Mouse (Mus musculus) MEL (cell line): Measurements from ENCODE around the gene 7420426K07Rik. TPM values are rescaled to one million over a fixed set of nuclear protein-coding genes. Genes with fewer than 3 reads are reported as not detected.

Experiments
- DNase-seq: peaks from one replicate; pipeline ENCODE4 v3.0.0; 2011; ENCODE audit warnings: low read depth, low spot score
- H3K27ac ChIP-seq: 2 replicates; pipeline ENCODE4 v1.5.1; 2012; ENCODE audit warnings: low read depth, mild to moderate bottlenecking, control low read depth, low read length, moderate library complexity; ENCODE audit not compliant: control insufficient read depth
- H3K27me3 ChIP-seq, 2 experiments: fragments of 150-350 bp in 1 of 2; sonication (generic) in 1 of 2; 2 replicates each; pipeline ENCODE4 v1.6.1; 2012; ENCODE audit warnings: low read length in 2 of 2, mild to moderate bottlenecking in 2 of 2, improper control_type of control experiment in 1 of 2, moderate library complexity in 1 of 2; ENCODE audit not compliant: insufficient read depth in 2 of 2, control insufficient read depth in 1 of 2
- H3K36me3 ChIP-seq, 2 experiments: 2 replicates each; pipeline ENCODE4 v1.6.1; 2012 to 2014; ENCODE audit warnings: low read length in 2 of 2, improper control_type of control experiment in 1 of 2, inconsistent platforms in 1 of 2, mild to moderate bottlenecking in 1 of 2; ENCODE audit not compliant: insufficient read depth in 2 of 2, control insufficient read depth in 1 of 2
- H3K4me1 ChIP-seq, 2 experiments: fragments of 150-350 bp in 1 of 2; sonication (generic) in 1 of 2; 2 replicates each; pipeline ENCODE4 v1.6.1; 2012; ENCODE audit warnings: low read length in 2 of 2, improper control_type of control experiment in 1 of 2, mild to moderate bottlenecking in 1 of 2; ENCODE audit not compliant: insufficient read depth in 2 of 2, control insufficient read depth in 1 of 2
- H3K4me3 ChIP-seq, 2 experiments: fragments of 150-350 bp in 1 of 2; sonication (generic) in 1 of 2; 2 replicates each; pipeline ENCODE4 v1.5.1; 2012; ENCODE audit warnings: low read depth in 2 of 2, low read length in 2 of 2, mild to moderate bottlenecking in 2 of 2, moderate library complexity in 2 of 2, control low read depth in 1 of 2, improper control_type of control experiment in 1 of 2; ENCODE audit not compliant: control insufficient read depth in 1 of 2, insufficient read depth in 1 of 2
- H3K79me2 ChIP-seq: 2 replicates; pipeline ENCODE4 v1.6.1; 2012; ENCODE audit warnings: mild to moderate bottlenecking, low read length, moderate library complexity; ENCODE audit not compliant: control insufficient read depth, poor library complexity, insufficient read depth
- H3K9ac ChIP-seq: 2 replicates; pipeline ENCODE4 v1.6.1; 2012; ENCODE audit warnings: low read depth, mild to moderate bottlenecking, control low read depth, low read length, moderate library complexity; ENCODE audit not compliant: control insufficient read depth, poor library complexity, severe bottlenecking
- H3K9me3 ChIP-seq: fragments of 150-350 bp; sonication (generic); replicated peaks from 2 replicates; pipeline ENCODE4 v1.6.1; 2012; ENCODE audit warnings: mild to moderate bottlenecking, low read length, improper control_type of control experiment, moderate library complexity; ENCODE audit not compliant: insufficient read depth
- BHLHE40 ChIP-seq: IDR thresholded peaks from 2 replicates; pipeline ENCODE4 v1.6.1; 2012; ENCODE audit warnings: low read depth, mild to moderate bottlenecking, inconsistent platforms, low read length, improper control_type of control experiment, borderline replicate concordance
- CHD1 ChIP-seq: IDR thresholded peaks from 2 replicates; pipeline ENCODE4 v1.6.1; 2012; ENCODE audit warnings: low read depth, mild to moderate bottlenecking, inconsistent platforms, low read length, improper control_type of control experiment
- CHD2 ChIP-seq: IDR thresholded peaks from 2 replicates; pipeline ENCODE4 v1.6.1; 2011; ENCODE audit warnings: low read length, improper control_type of control experiment
- CTCF ChIP-seq, 3 experiments: IDR thresholded peaks in 2 of 3; conservative IDR thresholded peaks in 1 of 3; 2 replicates each; pipeline ENCODE4 v1.5.1; 2011 to 2012; ENCODE audit warnings: low read length in 3 of 3, low read depth in 2 of 3, mild to moderate bottlenecking in 2 of 3, improper control_type of control experiment in 1 of 3, inconsistent platforms in 1 of 3, mixed read lengths in 1 of 3, moderate library complexity in 1 of 3; ENCODE audit not compliant: control insufficient read depth in 1 of 3, insufficient read depth in 1 of 3, poor library complexity in 1 of 3, severe bottlenecking in 1 of 3
- ETS1 ChIP-seq: IDR thresholded peaks from 2 replicates; pipeline ENCODE4 v1.6.1; 2012; ENCODE audit warnings: low read depth, mild to moderate bottlenecking, inconsistent platforms, low read length, improper control_type of control experiment, moderate library complexity
- HCFC1 ChIP-seq: IDR thresholded peaks from 2 replicates; pipeline ENCODE4 v1.6.1; 2012; ENCODE audit warnings: low read depth, mild to moderate bottlenecking, inconsistent platforms, low read length, improper control_type of control experiment, moderate library complexity
- MEF2A ChIP-seq: IDR thresholded peaks from 2 replicates; pipeline ENCODE4 v1.6.1; 2014; ENCODE audit warnings: low read depth, mild to moderate bottlenecking, inconsistent platforms, low read length, improper control_type of control experiment; ENCODE audit not compliant: poor library complexity, insufficient replicate concordance, severe bottlenecking; ENCODE audit errors: extremely low read depth
- MXI1 ChIP-seq: IDR thresholded peaks from 2 replicates; pipeline ENCODE4 v1.6.1; 2011; ENCODE audit warnings: mild to moderate bottlenecking, low read depth, low read length, improper control_type of control experiment
- MYB ChIP-seq: IDR thresholded peaks from 2 replicates; pipeline ENCODE4 v1.6.1; 2011; ENCODE audit warnings: mild to moderate bottlenecking, low read depth, low read length, improper control_type of control experiment
- MYC ChIP-seq: IDR thresholded peaks from 2 replicates; pipeline ENCODE4 v1.6.1; 2011; ENCODE audit warnings: low read depth, mild to moderate bottlenecking, low read length, improper control_type of control experiment, moderate library complexity
- POLR2AphosphoS2 ChIP-seq: IDR thresholded peaks from 2 replicates; pipeline ENCODE4 v1.6.1; 2011; ENCODE audit warnings: low read length, improper control_type of control experiment
- RAD21 ChIP-seq: IDR thresholded peaks from 2 replicates; pipeline ENCODE4 v1.6.1; 2011; ENCODE audit warnings: mild to moderate bottlenecking, low read depth, low read length, improper control_type of control experiment
- TCF12 ChIP-seq: IDR thresholded peaks from 2 replicates; pipeline ENCODE4 v1.6.1; 2014; ENCODE audit warnings: low read depth, mild to moderate bottlenecking, inconsistent platforms, low read length, improper control_type of control experiment, moderate library complexity
- USF1 ChIP-seq: IDR thresholded peaks from 2 replicates; pipeline ENCODE4 v1.6.1; 2014; ENCODE audit warnings: low read depth, mild to moderate bottlenecking, inconsistent platforms, low read length, improper control_type of control experiment, moderate library complexity
- USF2 ChIP-seq, 2 experiments: IDR thresholded peaks; 2 replicates each; pipeline ENCODE4 v1.6.1; 2011 to 2012; ENCODE audit warnings: improper control_type of control experiment in 2 of 2, low read length in 2 of 2, borderline replicate concordance in 1 of 2, inconsistent platforms in 1 of 2, low read depth in 1 of 2, mild to moderate bottlenecking in 1 of 2; ENCODE audit not compliant: insufficient read depth in 1 of 2
- ZMIZ1 ChIP-seq: IDR thresholded peaks from 2 replicates; pipeline ENCODE4 v1.6.1; 2012; ENCODE audit warnings: low read depth, mild to moderate bottlenecking, inconsistent platforms, low read length, improper control_type of control experiment, moderate library complexity
- ZNF384 ChIP-seq: IDR thresholded peaks from 2 replicates; pipeline ENCODE4 v1.6.1; 2012; ENCODE audit warnings: low read depth, mild to moderate bottlenecking, inconsistent platforms, low read length, improper control_type of control experiment
- polyA plus RNA-seq, 2 experiments: library from polyadenylated mRNA; stranded (reverse) in 1 of 2; unstranded in 1 of 2; fragments of >175 nt in 1 of 2; fragments of >200 nt in 1 of 2; gene quantifications; 2 replicates each; pipeline versions ENCODE4 v1.2.1 to v1.2.4; 2012; ENCODE audit warnings: low replicate concordance in 2 of 2, low read depth in 1 of 2; ENCODE audit not compliant: insufficient read length in 2 of 2, insufficient read depth in 1 of 2, missing spikeins in 1 of 2
- total RNA-seq: library from RNA; depleted of rRNA; stranded (reverse); fragments of 300-350 nt; gene quantifications from 2 replicates; pipeline ENCODE4 v1.2.3, GENCODE M21; 2012

Gene 7420426K07Rik
- total and polyA plus RNA-seq, 3 experiments = not detected

- no peak overlapping the region for H3K27ac ChIP-seq
- H3K9me3 ChIP-seq = no peaks in the 10 kb centered on the region
- no peaks in the 10 kb centered on the region for H3K27me3 ChIP-seq
- DNase-seq = peak; percentile 11
- no peaks in the 10 kb centered on the region for H3K79me2 ChIP-seq
- H3K4me3 ChIP-seq = no peak overlapping the region
- TF ChIP-seq ZMIZ1 = no peak
- TF ChIP-seq RAD21 = no peak
- no peak for TF ChIP-seq MEF2A
- peak in 2 of 3 experiments; percentile 12 to 21; a peak in 2 of 6 replicates for TF ChIP-seq CTCF (IDR thresholded peaks at IDR 0.05 in 2 of 3, conservative IDR thresholded peaks at IDR 0.05 in 1 of 3; ENCODE audit: control insufficient read depth in 1 of 3, insufficient read depth in 1 of 3, low read depth in 2 of 3, low read length in 3 of 3, poor library complexity in 1 of 3, severe bottlenecking in 1 of 3)
- TF ChIP-seq BHLHE40 = no peak
- TF ChIP-seq HCFC1 = no peak
- TF ChIP-seq, all 39 proteins: peak for 1
- Histone ChIP-seq H3K36me3 (no peaks in the 10 kb centered on the region), H3K4me1 (no peaks in the 10 kb centered on the region), H3K9ac (no peak overlapping the region)
Measured at GRCm38 (mm10) chr9:98863463-98863862, 39.5 kb upstream of the 7420426K07Rik start.

GRCm38 (mm10) chr9:98864571-98864970 is 38.3 kb upstream of the 7420426K07Rik start, which contains the start of gene Prr23a3:
Gene Prr23a3 (plus strand): TSS chr9:98864767.
- no peak within 1 kb of the TSS for H3K27ac ChIP-seq
- H3K36me3 ChIP-seq = no peaks in the 10 kb centered on the region
- no peak within 1 kb of the TSS for H3K4me3 ChIP-seq
- no peaks in the 10 kb centered on the region for H3K4me1 ChIP-seq
- no peaks in the 10 kb centered on the region for H3K79me2 ChIP-seq
- H3K9ac ChIP-seq = no peak within 1 kb of the TSS
- no peaks in the 10 kb centered on the region for H3K27me3 ChIP-seq
- TF ChIP-seq ZNF384 = no peak
- no peak for TF ChIP-seq CHD1
- TF ChIP-seq RAD21 = no peak
- TF ChIP-seq CHD2 = no peak
- TF ChIP-seq TCF12 = no peak
- TF ChIP-seq CTCF (IDR thresholded peaks at IDR 0.05 in 2 of 3, conservative IDR thresholded peaks at IDR 0.05 in 1 of 3; ENCODE audit: control insufficient read depth in 1 of 3, insufficient read depth in 1 of 3, low read depth in 2 of 3, low read length in 3 of 3, poor library complexity in 1 of 3, severe bottlenecking in 1 of 3) = no peak
- TF ChIP-seq, all 39 proteins: peak for 0
- DNase-seq = no peak
- no peaks in the 10 kb centered on the region for H3K9me3 ChIP-seq

- no peaks in the 10 kb centered on the region for H3K9me3 ChIP-seq
- no peaks in the 10 kb centered on the region for H3K36me3 ChIP-seq
- no peaks in the 10 kb centered on the region for H3K4me1 ChIP-seq
- H3K79me2 ChIP-seq = no peaks in the 10 kb centered on the region
- no peak for TF ChIP-seq POLR2AphosphoS2
- no peak for TF ChIP-seq MYC
- no peak for TF ChIP-seq MXI1
- no peak for TF ChIP-seq TCF12
- no peak for TF ChIP-seq RAD21
- TF ChIP-seq USF2 (IDR thresholded peaks at IDR 0.05; ENCODE audit: borderline replicate concordance in 1 of 2, insufficient read depth in 1 of 2, low read depth in 1 of 2, low read length in 2 of 2) = no peak
- TF ChIP-seq MYB = no peak
- no peak for TF ChIP-seq ETS1
- TF ChIP-seq CTCF (IDR thresholded peaks at IDR 0.05 in 2 of 3, conservative IDR thresholded peaks at IDR 0.05 in 1 of 3; ENCODE audit: control insufficient read depth in 1 of 3, insufficient read depth in 1 of 3, low read depth in 2 of 3, low read length in 3 of 3, poor library complexity in 1 of 3, severe bottlenecking in 1 of 3) = no peak
- no peak for TF ChIP-seq USF1
- no peak for TF ChIP-seq CHD1
- TF ChIP-seq, all 39 proteins: peak for 0
- no peak overlapping the region for H3K4me3 ChIP-seq
- DNase-seq = no peak
- H3K9ac ChIP-seq = no peak overlapping the region
- H3K27ac ChIP-seq = no peak overlapping the region
- H3K27me3 ChIP-seq = no peaks in the 10 kb centered on the region
Measured at GRCm38 (mm10) chr9:98901486-98901885, 1.4 kb upstream of the 7420426K07Rik start.
